Mouse (Mus musculus) stomach, postnatal 0 days (tissue): Measurements from ENCODE around the gene Golga4. TPM values are rescaled to one million over a fixed set of nuclear protein-coding genes. Genes with fewer than 3 reads are reported as not detected.

Source experiments
- ATAC-seq: fragments of 200-750 bp; cut with Nextera tagmentation; 2 replicates; pipeline ENCODE4 v1.8.0; 2017; ENCODE audit not compliant: low FRiP score, low TSS enrichment
- DNase-seq: peaks from one replicate; pipeline ENCODE4 v3.0.0-alpha.2; 2016; ENCODE audit warnings: low spot score
- H3K27ac ChIP-seq: fragments of 300-500 bp; sonication (generic); replicated peaks from 2 replicates; pipeline ENCODE4 v1.5.1; 2014; ENCODE audit warnings: mild to moderate bottlenecking, control low read depth
- H3K27me3 ChIP-seq: fragments of 300-500 bp; sonication (generic); 2 replicates; pipeline ENCODE4 v1.6.1; 2014; ENCODE audit warnings: low read length; ENCODE audit not compliant: control insufficient read depth, insufficient read depth
- H3K36me3 ChIP-seq: fragments of 300-500 bp; sonication (generic); 2 replicates; pipeline ENCODE4 v1.6.1; 2014; ENCODE audit warnings: low read length, mixed read lengths; ENCODE audit not compliant: control insufficient read depth, insufficient read depth
- H3K4me1 ChIP-seq: fragments of 300-500 bp; sonication (generic); replicated peaks from 2 replicates; pipeline ENCODE4 v1.6.1; 2014; ENCODE audit warnings: antibody characterized with exemption; ENCODE audit not compliant: control insufficient read depth, insufficient read depth
- H3K4me2 ChIP-seq: fragments of 300-500 bp; sonication (generic); replicated peaks from 2 replicates; pipeline ENCODE4 v1.6.1; 2014; ENCODE audit warnings: low read depth, mild to moderate bottlenecking, control low read depth, moderate library complexity
- H3K4me3 ChIP-seq: fragments of 300-500 bp; sonication (generic); 2 replicates; pipeline ENCODE4 v1.5.1; 2014; ENCODE audit warnings: low read depth, low read length, control low read depth
- H3K9ac ChIP-seq: fragments of 300-500 bp; sonication (generic); 2 replicates; pipeline ENCODE4 v1.6.1; 2014; ENCODE audit warnings: mild to moderate bottlenecking, low read length, control low read depth, mixed read lengths
- H3K9me3 ChIP-seq: fragments of 300-500 bp; sonication (generic); 2 replicates; pipeline ENCODE4 v1.6.1; 2016; ENCODE audit warnings: low read length; ENCODE audit not compliant: control insufficient read depth
- CTCF ChIP-seq: IDR thresholded peaks from 2 replicates; pipeline ENCODE4 v1.5.1; 2016; ENCODE audit warnings: antibody characterized with exemption, low read depth, mild to moderate bottlenecking, moderate library complexity
- EP300 ChIP-seq: optimal IDR thresholded peaks from 2 replicates; pipeline ENCODE3; 2016; ENCODE audit warnings: antibody characterized with exemption
- WGBS: fragments of 180-500 bp; shearing (Covaris S2); extraction: QIAGEN DNeasy Blood & Tissue Kit; methylation state at CpG from one replicate; pipeline ENCODE4 v1.1.7; 2014; 5-methylcytosine and 5-hydroxymethylcytosine counted together
- polyA plus RNA-seq: library from polyadenylated mRNA; unstranded; fragments of >200 nt; fragmentation: Nextera tagmentation; extraction: Ambion mirVana; gene quantifications from 2 replicates; pipeline ENCODE4 v1.2.1, GENCODE M21; 2015

The Golga4 gene
- polyA plus RNA-seq, 1 experiment from 2014 or later: 34.2 TPM

DNA sequence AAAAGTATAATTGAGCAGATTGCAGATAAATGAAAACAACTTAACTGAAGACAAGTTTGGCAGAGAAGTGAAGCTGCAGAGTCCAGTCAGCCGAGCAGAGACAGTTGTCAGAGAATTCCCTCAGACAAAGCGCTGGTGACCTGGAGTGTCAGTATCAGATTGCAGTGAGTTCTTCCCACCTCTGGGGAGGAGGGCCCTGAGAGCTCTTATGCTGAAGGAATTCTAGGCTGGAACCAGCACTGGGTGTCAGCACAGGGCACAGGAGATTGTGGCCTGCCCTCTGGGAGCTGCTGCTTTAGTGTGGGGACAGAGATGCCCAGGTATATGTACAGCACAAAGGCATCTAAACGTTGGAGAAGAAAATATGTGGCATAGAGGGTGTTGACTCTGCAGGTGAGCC lies 14.8 kb downstream of the Golga4 start:
- no peak overlapping the region for H3K27ac ChIP-seq
- no peak for DNase-seq

DNA sequence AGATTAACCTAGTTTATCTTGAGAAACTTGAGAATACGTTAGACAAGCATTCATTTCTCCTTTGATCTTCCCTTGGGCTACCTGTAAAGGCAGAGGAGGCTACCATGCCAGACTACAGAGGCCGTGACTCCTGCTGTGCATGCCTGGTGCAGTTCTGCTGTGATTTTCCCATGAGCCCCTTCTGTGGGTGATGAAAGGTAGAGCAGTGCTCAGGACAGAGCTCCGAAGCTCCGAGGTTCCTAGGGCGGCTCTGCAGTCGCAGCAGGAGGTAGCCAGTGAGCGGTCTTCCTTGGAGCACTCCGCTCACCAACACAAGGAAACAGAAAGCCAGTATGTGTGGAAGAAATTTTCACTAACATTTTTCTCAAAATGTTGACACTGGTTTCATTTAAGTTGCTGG lies 15.6 kb downstream of the Golga4 start:
- WGBS: 88% methylated on average over 8 of the region's 8 CpGs

More for the DNA sequence above, 14.8 kb downstream of the Golga4 start:
- no peaks in the 10 kb centered on the region for H3K27me3 ChIP-seq
- H3K9ac ChIP-seq: no peak overlapping the region
- 18% methylated on average over 3 of the region's 3 CpGs for WGBS
- no peak for ATAC-seq
- no peak overlapping the region for H3K4me3 ChIP-seq
- H3K36me3 ChIP-seq: peaks cover 2% of the 10 kb centered on the region
- no peaks in the 10 kb centered on the region for H3K9me3 ChIP-seq
- H3K4me1 ChIP-seq: no peaks in the 10 kb centered on the region
- TF ChIP-seq CTCF (no peak), EP300 (no peak)
- H3K4me2 ChIP-seq: no peak overlapping the region

DNA sequence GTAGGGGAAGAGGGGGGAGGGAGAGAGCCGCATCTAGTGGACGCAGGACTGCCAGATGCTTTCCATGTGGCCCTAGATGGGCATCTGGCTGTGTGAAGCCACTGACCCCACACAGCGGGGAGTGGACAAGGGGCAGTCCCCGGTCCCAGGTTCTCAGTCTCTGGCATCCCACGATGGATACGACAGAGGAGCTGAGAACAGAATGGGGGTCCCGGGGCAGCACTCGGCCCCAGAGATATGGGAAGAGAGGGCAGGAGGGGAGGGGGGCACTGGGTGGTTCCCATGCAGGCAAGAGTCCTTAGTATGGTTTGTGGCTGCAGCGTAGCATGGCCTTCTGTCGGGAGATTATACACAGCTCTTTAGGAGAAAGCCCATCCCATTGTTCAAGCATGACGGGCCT lies 17.7 kb downstream of the Golga4 start:
- ATAC-seq (no peak), DNase-seq (no peak)
- no peak overlapping the region for H3K4me3 ChIP-seq
- no peak for TF ChIP-seq EP300
- no peak for TF ChIP-seq CTCF
- peaks cover 10% of the 10 kb centered on the region for H3K36me3 ChIP-seq
- no peak overlapping the region for H3K27ac ChIP-seq
- H3K9ac ChIP-seq: no peak overlapping the region
- H3K9me3 ChIP-seq: no peaks in the 10 kb centered on the region
- no peaks in the 10 kb centered on the region for H3K27me3 ChIP-seq
- H3K4me2 ChIP-seq: no peak overlapping the region
- no peaks in the 10 kb centered on the region for H3K4me1 ChIP-seq
- WGBS: 92% methylated on average over 11 of the region's 11 CpGs

More for the DNA sequence above, 15.6 kb downstream of the Golga4 start:
- peaks cover 3% of the 10 kb centered on the region for H3K36me3 ChIP-seq
- H3K9me3 ChIP-seq: no peaks in the 10 kb centered on the region
- no peak overlapping the region for H3K9ac ChIP-seq
- ATAC-seq (no peak), DNase-seq (no peak)
- H3K4me3 ChIP-seq: no peak overlapping the region
- H3K4me2 ChIP-seq: no peak overlapping the region
- H3K27me3 ChIP-seq: no peaks in the 10 kb centered on the region
- TF ChIP-seq EP300 (no peak), CTCF (no peak)
- no peak overlapping the region for H3K27ac ChIP-seq
- no peaks in the 10 kb centered on the region for H3K4me1 ChIP-seq

DNA sequence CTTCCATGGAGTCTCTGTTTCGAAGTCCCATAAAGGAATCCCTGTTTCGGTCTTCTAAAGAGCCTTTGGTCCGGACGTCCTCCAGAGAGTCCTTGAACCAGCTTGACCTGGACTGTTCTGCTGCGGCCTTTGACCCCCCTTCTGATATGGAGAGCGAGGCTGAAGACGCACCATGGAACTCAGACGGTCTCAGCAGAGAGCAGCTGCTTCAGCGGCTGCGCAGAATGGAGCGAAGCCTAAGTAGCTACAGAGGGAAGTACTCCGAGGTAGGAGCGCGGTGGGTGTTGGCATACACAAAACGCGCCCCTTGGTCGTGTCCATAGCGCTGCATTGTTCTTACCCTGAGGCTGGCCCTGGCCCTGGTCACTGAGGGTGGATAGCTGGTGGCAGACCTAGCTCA lies 21.0 kb downstream of the Golga4 start:
- Histone ChIP-seq H3K4me1 (no peaks in the 10 kb centered on the region), H3K4me2 (no peak overlapping the region), H3K9ac (no peak overlapping the region), H3K27me3 (no peaks in the 10 kb centered on the region), H3K9me3 (no peaks in the 10 kb centered on the region), H3K36me3 (peaks cover 18% of the 10 kb centered on the region), H3K27ac (no peak overlapping the region), H3K4me3 (no peak overlapping the region)
- ATAC-seq: no peak
- no peak for DNase-seq
- WGBS: 95% methylated on average over 18 of the region's 18 CpGs
- TF ChIP-seq EP300 (no peak), CTCF (no peak)

DNA sequence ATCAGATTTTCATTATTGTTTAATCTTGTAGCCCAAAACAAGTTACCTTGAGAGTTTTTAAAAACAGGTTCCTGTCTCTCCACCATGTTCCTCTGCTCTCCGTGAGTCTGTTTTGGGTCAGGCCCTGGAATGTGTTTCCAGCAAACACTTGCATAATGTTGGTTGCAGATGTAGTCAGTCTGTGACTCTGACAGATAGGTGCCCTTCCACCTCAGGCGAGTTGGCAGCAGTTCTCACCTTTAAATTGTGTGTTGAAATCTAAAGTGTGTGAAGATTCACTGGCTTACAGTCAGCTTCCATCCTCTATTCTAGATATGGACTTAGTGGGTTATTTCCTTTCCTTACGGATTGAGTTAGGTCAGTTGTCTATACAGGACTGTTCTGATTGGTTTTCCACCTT lies 23.7 kb downstream of the Golga4 start:
- Histone ChIP-seq H3K27ac (no peak overlapping the region), H3K9ac (no peak overlapping the region), H3K9me3 (no peaks in the 10 kb centered on the region), H3K4me3 (no peak overlapping the region), H3K4me1 (no peaks in the 10 kb centered on the region), H3K27me3 (no peaks in the 10 kb centered on the region), H3K36me3 (peaks cover 21% of the 10 kb centered on the region), H3K4me2 (no peak overlapping the region)
- 79% methylated on average over 3 of the region's 3 CpGs for whole genome bisulfite sequencing
- DNase-seq (no peak), ATAC-seq (no peak)
- TF ChIP-seq CTCF: no peak
- no peak for TF ChIP-seq EP300

DNA sequence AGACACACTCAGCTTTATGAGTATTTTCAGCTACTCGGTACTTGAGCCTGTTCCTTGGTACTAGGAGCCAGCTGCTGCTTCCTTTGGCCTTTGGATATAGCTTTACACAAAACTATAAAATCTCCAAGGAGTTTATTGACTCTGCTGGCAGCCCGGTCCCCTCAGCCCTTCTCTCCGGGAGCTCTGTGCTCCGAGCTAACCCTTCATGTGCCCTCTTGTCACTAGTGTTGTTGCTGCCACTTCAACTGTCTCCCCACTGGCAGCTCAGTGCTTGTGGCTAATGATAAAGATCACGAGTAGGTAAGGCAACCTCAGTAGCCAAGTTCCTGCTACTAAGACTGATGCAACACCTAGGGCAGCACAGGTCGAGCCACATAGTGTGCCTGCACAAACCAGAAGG lies 24.6 kb downstream of the Golga4 start:
- no peak for ATAC-seq
- 76% methylated on average over 6 of the region's 6 CpGs for WGBS

More for the DNA sequence above, 24.6 kb downstream of the Golga4 start:
- TF ChIP-seq CTCF (no peak), EP300 (no peak)
- DNase-seq: no peak
- Histone ChIP-seq H3K9ac (no peak overlapping the region), H3K36me3 (peaks cover 21% of the 10 kb centered on the region), H3K4me2 (no peak overlapping the region), H3K27ac (no peak overlapping the region), H3K9me3 (no peaks in the 10 kb centered on the region), H3K4me3 (no peak overlapping the region), H3K4me1 (no peaks in the 10 kb centered on the region), H3K27me3 (no peaks in the 10 kb centered on the region)
